Mouse (Mus musculus): Measurements from ENCODE around the gene Mthfd1l. TPM values are rescaled to one million over a fixed set of nuclear protein-coding genes. Genes with fewer than 3 reads are reported as not detected.

Mthfd1l gene
- 12.2 and 13.0 TPM in 2 replicates for polyA plus RNA-seq (2015; fragmentation: Nextera tagmentation; extraction: Ambion mirVana)

- H3K9ac ChIP-seq, result peak within 1 kb of the TSS; percentile 91
- WGBS, result under 1% methylated on average over 40 of the region's 40 CpGs
- no peaks in the 10 kb centered on the region for H3K27me3 ChIP-seq (replicated peaks)
- peak within 1 kb of the TSS; percentile 80 for H3K4me3 ChIP-seq
- H3K36me3 ChIP-seq, result no peaks in the 10 kb centered on the region
- H3K27ac ChIP-seq (replicated peaks), result peak within 1 kb of the TSS; percentile 96
- H3K4me1 ChIP-seq, result peaks cover 39% of the 10 kb centered on the region
- H3K4me2 ChIP-seq, result peak within 1 kb of the TSS; percentile 90
- no peaks in the 10 kb centered on the region for H3K9me3 ChIP-seq
- peak; percentile 74 for ATAC-seq (ENCODE audit: extremely low read depth, insufficient number of reproducible peaks, low FRiP score, low TSS enrichment)
Measured at GRCm38 (mm10) chr10:3972981-3973588, at the start of gene Mthfd1l. Mthfd1l (plus strand) TSS chr10:3973118.

GRCm38 (mm10) chr10:3928008-3928545 lies 44.8 kb upstream of the Mthfd1l start:
- Histone ChIP-seq H3K4me1 (no peaks in the 10 kb centered on the region), H3K27ac (replicated peaks) (no peak overlapping the region), H3K9me3 (no peaks in the 10 kb centered on the region), H3K27me3 (replicated peaks) (no peaks in the 10 kb centered on the region), H3K36me3 (peaks cover 4% of the 10 kb centered on the region; the same call in 1 of the 2 replicates), H3K4me2 (no peak overlapping the region), H3K4me3 (no peak overlapping the region), H3K9ac (no peak overlapping the region)
- no peak for ATAC-seq (ENCODE audit: extremely low read depth, insufficient number of reproducible peaks, low FRiP score, low TSS enrichment)
- WGBS, result 75% methylated on average over 4 of the region's 4 CpGs

GRCm38 (mm10) chr10:3931831-3932230 lies 41.1 kb upstream of the Mthfd1l start:
- Histone ChIP-seq H3K4me2 (no peak overlapping the region), H3K36me3 (peaks cover 4% of the 10 kb centered on the region; the same call in 1 of the 2 replicates), H3K4me1 (no peaks in the 10 kb centered on the region), H3K27ac (replicated peaks) (no peak overlapping the region), H3K27me3 (replicated peaks) (no peaks in the 10 kb centered on the region), H3K4me3 (no peak overlapping the region), H3K9me3 (no peaks in the 10 kb centered on the region), H3K9ac (no peak overlapping the region)
- ATAC-seq (ENCODE audit: extremely low read depth, insufficient number of reproducible peaks, low FRiP score, low TSS enrichment), result no peak

- Histone ChIP-seq H3K4me1 (no peaks in the 10 kb centered on the region), H3K4me2 (no peak overlapping the region), H3K27me3 (replicated peaks) (no peaks in the 10 kb centered on the region), H3K9me3 (no peaks in the 10 kb centered on the region), H3K27ac (replicated peaks) (no peak overlapping the region), H3K9ac (no peak overlapping the region), H3K4me3 (no peak overlapping the region), H3K36me3 (peaks cover 4% of the 10 kb centered on the region; the same call in 1 of the 2 replicates)
- ATAC-seq (ENCODE audit: extremely low read depth, insufficient number of reproducible peaks, low FRiP score, low TSS enrichment), result no peak
- 63% methylated on average over 12 of the region's 12 CpGs for WGBS
Measured at GRCm38 (mm10) chr10:3933311-3933940, 39.5 kb upstream of the Mthfd1l start.

GRCm38 (mm10) chr10:3936864-3937263 lies 36.1 kb upstream of the Mthfd1l start:
- Histone ChIP-seq H3K36me3 (peaks cover 15% of the 10 kb centered on the region), H3K4me1 (0 out of 2 replicates have a peak, but pooled peaks cover 8% of the 10 kb centered on the region), H3K4me3 (no peak overlapping the region), H3K9ac (no peak overlapping the region), H3K27ac (replicated peaks) (no peak overlapping the region), H3K4me2 (no peak overlapping the region), H3K9me3 (no peaks in the 10 kb centered on the region), H3K27me3 (replicated peaks) (no peaks in the 10 kb centered on the region)
- no peak for ATAC-seq (ENCODE audit: extremely low read depth, insufficient number of reproducible peaks, low FRiP score, low TSS enrichment)

- Histone ChIP-seq H3K9ac (no peak overlapping the region), H3K9me3 (no peaks in the 10 kb centered on the region), H3K4me2 (no peak overlapping the region), H3K36me3 (peaks cover 15% of the 10 kb centered on the region), H3K27me3 (replicated peaks) (no peaks in the 10 kb centered on the region), H3K4me3 (no peak overlapping the region), H3K27ac (replicated peaks) (no peak overlapping the region), H3K4me1 (0 out of 2 replicates have a peak, but pooled peaks cover 8% of the 10 kb centered on the region)
- no peak for ATAC-seq (ENCODE audit: extremely low read depth, insufficient number of reproducible peaks, low FRiP score, low TSS enrichment)
- 78% methylated on average over 11 of the region's 11 CpGs for WGBS
Measured at GRCm38 (mm10) chr10:3939895-3940595, 32.9 kb upstream of the Mthfd1l start.

- H3K9me3 ChIP-seq, result no peaks in the 10 kb centered on the region
- H3K4me2 ChIP-seq, result no peak overlapping the region
- peaks cover 15% of the 10 kb centered on the region for H3K36me3 ChIP-seq
- ATAC-seq (ENCODE audit: extremely low read depth, insufficient number of reproducible peaks, low FRiP score, low TSS enrichment), result no peak
- H3K4me3 ChIP-seq, result no peak overlapping the region
- no peak overlapping the region for H3K9ac ChIP-seq
- WGBS, result 82% methylated on average over 6 of the region's 6 CpGs
- H3K4me1 ChIP-seq, result 0 out of 2 replicates have a peak, but pooled peaks cover 8% of the 10 kb centered on the region
- no peaks in the 10 kb centered on the region for H3K27me3 ChIP-seq (replicated peaks)
- 0 out of 2 replicates have a peak overlapping the region, but pooled peaks have one; percentile 24 for H3K27ac ChIP-seq (replicated peaks)
Measured at GRCm38 (mm10) chr10:3940596-3940975, 32.3 kb upstream of the Mthfd1l start.

GRCm38 (mm10) chr10:3941054-3941757 lies 31.7 kb upstream of the Mthfd1l start:
- H3K4me2 ChIP-seq, result no peak overlapping the region
- no peaks in the 10 kb centered on the region for H3K27me3 ChIP-seq (replicated peaks)
- H3K4me3 ChIP-seq, result no peak overlapping the region
- H3K36me3 ChIP-seq, result peaks cover 15% of the 10 kb centered on the region
- H3K9ac ChIP-seq, result no peak overlapping the region
- no peak; the same call in 1 of the 2 replicates for ATAC-seq (ENCODE audit: extremely low read depth, insufficient number of reproducible peaks, low FRiP score, low TSS enrichment)
- 0 out of 2 replicates have a peak, but pooled peaks cover 8% of the 10 kb centered on the region for H3K4me1 ChIP-seq
- no peaks in the 10 kb centered on the region for H3K9me3 ChIP-seq
- H3K27ac ChIP-seq (replicated peaks), result peak overlapping the region; percentile 24; the same call in 1 of the 2 replicates
- 23% methylated on average over 11 of the region's 11 CpGs for WGBS

GRCm38 (mm10) chr10:3942289-3942688 lies 30.6 kb upstream of the Mthfd1l start:
- WGBS, result 51% methylated on average over 6 of the region's 6 CpGs
- peaks cover 15% of the 10 kb centered on the region for H3K36me3 ChIP-seq
- H3K9ac ChIP-seq, result no peak overlapping the region
- no peak for ATAC-seq (ENCODE audit: extremely low read depth, insufficient number of reproducible peaks, low FRiP score, low TSS enrichment)
- H3K4me2 ChIP-seq, result no peak overlapping the region
- H3K9me3 ChIP-seq, result no peaks in the 10 kb centered on the region
- H3K4me3 ChIP-seq, result no peak overlapping the region
- H3K27me3 ChIP-seq (replicated peaks), result no peaks in the 10 kb centered on the region
- H3K4me1 ChIP-seq, result 0 out of 2 replicates have a peak, but pooled peaks cover 8% of the 10 kb centered on the region
- H3K27ac ChIP-seq (replicated peaks), result no peak overlapping the region

- Histone ChIP-seq H3K36me3 (peaks cover 16% of the 10 kb centered on the region), H3K4me3 (no peak overlapping the region), H3K9me3 (no peaks in the 10 kb centered on the region), H3K27ac (replicated peaks) (no peak overlapping the region), H3K27me3 (replicated peaks) (no peaks in the 10 kb centered on the region), H3K4me2 (no peak overlapping the region), H3K9ac (no peak overlapping the region), H3K4me1 (0 out of 2 replicates have a peak, but pooled peaks cover 8% of the 10 kb centered on the region)
- whole genome bisulfite sequencing, result 25% methylated on average over 10 of the region's 10 CpGs
- ATAC-seq (ENCODE audit: extremely low read depth, insufficient number of reproducible peaks, low FRiP score, low TSS enrichment), result no peak
Measured at GRCm38 (mm10) chr10:3943492-3944395, 29.2 kb upstream of the Mthfd1l start.

All from heart, embryonic 13.5 days (tissue).